ENCODE assay signal across 28 mouse cellular contexts in the genomic region with DNA sequence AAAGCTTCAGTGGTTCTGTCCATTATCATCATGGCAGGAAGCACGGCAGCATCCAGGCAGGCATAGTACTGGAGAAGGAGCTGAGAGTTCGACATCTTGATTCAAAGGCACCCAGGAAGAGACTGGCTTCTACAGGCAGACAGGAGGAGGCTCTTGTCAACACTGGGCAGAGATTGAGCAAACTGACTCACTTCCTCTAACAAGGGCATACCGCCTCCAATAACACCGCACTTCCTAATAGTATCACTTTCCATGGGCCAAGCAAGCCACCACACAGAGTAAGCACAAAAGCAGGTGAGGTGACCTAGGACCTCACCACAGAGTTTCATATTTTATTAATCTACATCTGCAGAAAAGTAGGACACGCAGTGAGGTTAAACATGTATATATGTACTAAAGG.
DNase-seq lines count a peak whose midpoint lies in the region; ATAC-seq and TF ChIP-seq lines count a peak whose summit lies in the region.
"Had no signal": no experiment of that assay in that cellular context is flagged by ENCODE, and none has a peak within 500 bp of the region (broad histone marks: within the 10 kb centered on the region; RNA-seq: fewer than 3 reads in every experiment).

No protein-coding gene starts in this region.

- no peak overlapping the region for H3K4me3 ChIP-seq in thymus, adult 2 months (ENCODE audit: control insufficient read depth, insufficient read depth, low read length)
- H3K4me3 ChIP-seq: embryonic facial prominence, embryonic 13.5 days; embryonic facial prominence, embryonic 15.5 days; erythroblast, embryonic 14.5 days; forebrain, embryonic 10.5 days; forebrain, embryonic 12.5 days had no signal

- TF ChIP-seq CTCF in thymus, adult 2 months (IDR thresholded peaks at IDR 0.05; ENCODE audit: borderline replicate concordance, control insufficient read depth, extremely low read depth, insufficient read depth, low read length, poor library complexity) = no peak

- no peaks in the 10 kb centered on the region for H3K27me3 ChIP-seq in thymus, adult 2 months (ENCODE audit: control insufficient read depth, insufficient read depth, low read length)
- H3K27me3 ChIP-seq: CH12.LX; embryonic facial prominence, embryonic 13.5 days; embryonic facial prominence, embryonic 15.5 days; forebrain, embryonic 12.5 days; Patski had no signal

- H3K4me1 ChIP-seq in thymus, adult 2 months (replicated peaks; ENCODE audit: control insufficient read depth, insufficient read depth, low read length) = no peaks in the 10 kb centered on the region
- H3K4me1 ChIP-seq: embryonic facial prominence, embryonic 13.5 days; embryonic facial prominence, embryonic 15.5 days; forebrain, embryonic 10.5 days; forebrain, embryonic 12.5 days had no signal

- WGBS in thymus, adult 2 months = 97% methylated on average over 5 of the region's 5 CpGs

- H3K27ac ChIP-seq in thymus, adult 2 months (ENCODE audit: control insufficient read depth, insufficient read depth, low read length) = no peak overlapping the region
- H3K27ac ChIP-seq: embryonic facial prominence, embryonic 13.5 days; embryonic facial prominence, embryonic 15.5 days; forebrain, embryonic 10.5 days; forebrain, embryonic 12.5 days had no signal

- DNase-seq in left cerebral cortex, adult 18-20 months (ENCODE audit: low spot score in 2 of 2) = no peak
- no peak for DNase-seq in thymus, adult 2 months
- DNase-seq: adrenal gland, adult 2 months; adrenal gland, postnatal 10 days; adrenal gland, postnatal 25 days; B cell, adult 2 months; cerebellum, adult 11 months; cerebellum, adult 18-20 months; cerebellum, adult 8-10 months; cerebellum, adult 9-11 months; cerebellum, postnatal 14 days; cerebellum, postnatal 36 days; embryo, embryonic 11 days had no signal

- ATAC-seq in granulocyte monocyte progenitor cell, adult 5-6 weeks (replicated peaks; ENCODE audit: poor library complexity, severe bottlenecking) = peak; percentile 89
- ATAC-seq in megakaryocyte, adult 5-6 weeks (ENCODE audit: poor library complexity, severe bottlenecking) = peak; percentile 98
- 0 out of 2 replicates have a peak, but pooled peaks have one; percentile 18 for ATAC-seq in megakaryocyte-erythroid progenitor cell, adult 5-6 weeks (replicated peaks; ENCODE audit: low FRiP score, low TSS enrichment, poor library complexity, severe bottlenecking)
- ATAC-seq: activated CD4-positive, CD25-positive, alpha-beta regulatory T cell, adult 4 months; CD4-positive, CD25-positive, alpha-beta regulatory T cell, adult 4 months; forebrain, embryonic 14.5 days; forebrain, embryonic 16.5 days; Patski had no signal

- TF ChIP-seq POLR2A in thymus, adult 2 months (IDR thresholded peaks at IDR 0.05; ENCODE audit: control insufficient read depth, extremely low read depth, insufficient read depth, low read length, poor library complexity) = no peak

- H3K36me3 ChIP-seq in thymus, adult 2 months (ENCODE audit: control insufficient read depth, insufficient read depth, low read length) = no peaks in the 10 kb centered on the region
- H3K36me3 ChIP-seq: embryonic facial prominence, embryonic 13.5 days; embryonic facial prominence, embryonic 15.5 days; forebrain, embryonic 10.5 days; forebrain, embryonic 12.5 days; G1E had no signal

Comparison
In these comparisons a context has a peak if more than half of its experiments do, and no peak if none do; other contexts are left out.
1. ATAC-seq: peak in every context shown above with its lines; median percentile 98 in megakaryocyte, adult 5-6 weeks; 89 in granulocyte monocyte progenitor cell, adult 5-6 weeks; 18 in megakaryocyte-erythroid progenitor cell, adult 5-6 weeks.